Mouse (Mus musculus) adrenal gland, postnatal 14 days (tissue): ENCODE data around the gene Kalrn. TPM values are rescaled to one million over a fixed set of nuclear protein-coding genes. Genes with fewer than 3 reads are reported as not detected.

ENCODE experiments used
- DNase-seq: peaks from one replicate; pipeline ENCODE4 v3.0.0; 2021; ENCODE audit warnings: mixed read lengths
- total RNA-seq: library from RNA; stranded (reverse); gene quantifications from 2 replicates; pipeline ENCODE4 v1.2.3, GENCODE M21; 2021

Kalrn gene
- total RNA-seq, 1 experiment from 2014 or later, result 12.9 TPM

GRCm38 (mm10) chr16:34552731-34553130 is 20.6 kb downstream of the Kalrn start:
- DNase-seq, result no peak

- no peak for DNase-seq
Measured at GRCm38 (mm10) chr16:34549470-34549999, 23.8 kb downstream of the Kalrn start.

GRCm38 (mm10) chr16:34546805-34547509 is 26.4 kb downstream of the Kalrn start:
- DNase-seq, result no peak

GRCm38 (mm10) chr16:34543754-34544153 is 29.6 kb downstream of the Kalrn start:
- no peak for DNase-seq

GRCm38 (mm10) chr16:34542341-34542740 is 31.0 kb downstream of the Kalrn start:
- DNase-seq, result no peak

- no peak for DNase-seq
Measured at GRCm38 (mm10) chr16:34538679-34539185, 34.6 kb downstream of the Kalrn start.

- DNase-seq, result peak; percentile 34
Measured at GRCm38 (mm10) chr16:34536300-34536699, 37.0 kb downstream of the Kalrn start.

GRCm38 (mm10) chr16:34535135-34535534 is 38.2 kb downstream of the Kalrn start:
- peak; percentile 76 for DNase-seq

- peak; percentile 49 for DNase-seq
Measured at GRCm38 (mm10) chr16:34531506-34531905, 41.8 kb downstream of the Kalrn start.

- no peak for DNase-seq
Measured at GRCm38 (mm10) chr16:34530029-34530428, 43.3 kb downstream of the Kalrn start.

- no peak for DNase-seq
Measured at GRCm38 (mm10) chr16:34528234-34528983, 44.9 kb downstream of the Kalrn start.

GRCm38 (mm10) chr16:34526378-34526777 is 47.0 kb downstream of the Kalrn start:
- DNase-seq, result no peak

- DNase-seq, result no peak
Measured at GRCm38 (mm10) chr16:34525866-34526265, 47.5 kb downstream of the Kalrn start.

GRCm38 (mm10) chr16:34525205-34525604 is 48.1 kb downstream of the Kalrn start:
- no peak for DNase-seq

- no peak for DNase-seq
Measured at GRCm38 (mm10) chr16:34521061-34521460, 52.3 kb downstream of the Kalrn start.

GRCm38 (mm10) chr16:34516891-34517398 is 56.4 kb downstream of the Kalrn start:
- DNase-seq, result no peak

GRCm38 (mm10) chr16:34515485-34515884 is 57.8 kb downstream of the Kalrn start:
- DNase-seq, result no peak

- DNase-seq, result no peak
Measured at GRCm38 (mm10) chr16:34513956-34514593, 59.3 kb downstream of the Kalrn start.

- no peak for DNase-seq
Measured at GRCm38 (mm10) chr16:34512326-34512725, 61.0 kb downstream of the Kalrn start.

- no peak for DNase-seq
Measured at GRCm38 (mm10) chr16:34508125-34508524, 65.2 kb downstream of the Kalrn start.

- DNase-seq, result no peak
Measured at GRCm38 (mm10) chr16:34506048-34506447, 67.3 kb downstream of the Kalrn start.

- no peak for DNase-seq
Measured at GRCm38 (mm10) chr16:34504250-34504649, 69.1 kb downstream of the Kalrn start.
